Mouse (Mus musculus) ES-E14 (cell line): ENCODE data around the gene Klhl7.

Experiments used
- CHD2 ChIP-seq: IDR thresholded peaks from 2 replicates; pipeline ENCODE4 v1.6.1; 2014; ENCODE audit warnings: mild to moderate bottlenecking, low read depth, low read length, inconsistent platforms
- HCFC1 ChIP-seq: IDR thresholded peaks from 2 replicates; pipeline ENCODE4 v1.6.1; 2012; ENCODE audit warnings: low read length, inconsistent platforms, borderline replicate concordance; ENCODE audit not compliant: insufficient read depth
- MAFK ChIP-seq: IDR thresholded peaks from 2 replicates; pipeline ENCODE4 v1.6.1; 2014; ENCODE audit warnings: mild to moderate bottlenecking, low read depth, low read length, inconsistent platforms; ENCODE audit not compliant: insufficient read depth
- ZC3H11A ChIP-seq: IDR thresholded peaks from 2 replicates; pipeline ENCODE4 v1.6.1; 2012; ENCODE audit warnings: low read depth, mild to moderate bottlenecking, inconsistent platforms, low read length, borderline replicate concordance
- ZNF384 ChIP-seq: IDR thresholded peaks from 2 replicates; pipeline ENCODE4 v1.6.1; 2012; ENCODE audit warnings: low read depth, low read length, inconsistent platforms

GRCm38 (mm10) chr5:24107740-24108098, 7.3 kb downstream of the Klhl7 start:
- TF ChIP-seq MAFK (no peak), ZC3H11A (no peak), ZNF384 (no peak), CHD2 (no peak), HCFC1 (no peak)
